Mouse (Mus musculus) G1E (cell line): ENCODE results near the gene Xrcc2. TPM values are rescaled to one million over a fixed set of nuclear protein-coding genes. Genes with fewer than 3 reads are reported as not detected.
A peak's percentile ranks its signal among the peaks of the same experiment; 100 is the strongest.

Experiments used
- ATAC-seq: 2 replicates; pipeline ENCODE4 v1.8.0; 2016; ENCODE audit warnings: mild to moderate bottlenecking; ENCODE audit not compliant: insufficient number of reproducible peaks, poor library complexity, low FRiP score, severe bottlenecking; ENCODE audit errors: extremely low read depth
- DNase-seq: peaks from one replicate; pipeline ENCODE4 v3.0.0; 2012; ENCODE audit warnings: low spot score
- H3K27me3 ChIP-seq: 2 replicates; pipeline ENCODE4 v1.6.1; 2012; ENCODE audit warnings: mild to moderate bottlenecking, low read length, inconsistent platforms; ENCODE audit not compliant: insufficient read depth
- H3K36me3 ChIP-seq: replicated peaks from 2 replicates; pipeline ENCODE3; 2012; ENCODE audit warnings: mild to moderate bottlenecking, inconsistent platforms
- H3K4me1 ChIP-seq: 2 replicates; pipeline ENCODE4 v1.6.1; 2012; ENCODE audit warnings: low read depth, low read length, inconsistent platforms, mixed read lengths; ENCODE audit not compliant: insufficient read depth
- H3K4me3 ChIP-seq: 2 replicates; pipeline ENCODE4 v1.5.1; 2012; ENCODE audit warnings: low read depth, mild to moderate bottlenecking, inconsistent platforms, low read length, moderate library complexity, mixed read lengths
- H3K9me3 ChIP-seq: replicated peaks from 2 replicates; pipeline ENCODE4 v1.6.1; 2012; ENCODE audit warnings: inconsistent platforms
- CTCF ChIP-seq: IDR thresholded peaks from 2 replicates; pipeline ENCODE4 v1.5.1; 2012; ENCODE audit warnings: low read depth, low read length, inconsistent platforms, mixed read lengths
- GATA1 ChIP-seq: IDR thresholded peaks from 2 replicates; pipeline ENCODE4 v1.6.1; 2012; ENCODE audit warnings: borderline replicate concordance, low read length, inconsistent platforms, mixed read lengths
- GATA2 ChIP-seq: IDR thresholded peaks from 2 replicates; pipeline ENCODE4 v1.6.1; 2012; ENCODE audit warnings: low read depth, low read length, inconsistent platforms, borderline replicate concordance
- POLR2AphosphoS5 ChIP-seq: IDR thresholded peaks from 2 replicates; pipeline ENCODE4 v1.6.1; 2012; ENCODE audit warnings: low read depth, low read length, inconsistent platforms; ENCODE audit not compliant: insufficient replicate concordance
- TAL1 ChIP-seq: conservative IDR thresholded peaks from 2 replicates; pipeline ENCODE4 v1.6.1; 2012; ENCODE audit warnings: low read depth, low read length, inconsistent platforms, mixed read lengths
- polyA plus RNA-seq: library from polyadenylated mRNA; stranded (reverse); fragments of >175 nt; gene quantifications from 2 replicates; pipeline ENCODE4 v1.2.3, GENCODE M21; 2012
- total RNA-seq, 2 experiments: library from RNA; stranded (forward) in 1 of 2; stranded (reverse) in 1 of 2; fragments of 200-1000 nt in 1 of 2; fragments of >200 nt in 1 of 2; fragmentation: Nextera tagmentation in 1 of 2; gene quantifications; 2 replicates each; pipeline ENCODE4 v1.2.3; 2014 to 2017

Xrcc2 gene
- total RNA-seq (2014; fragmentation: Nextera tagmentation) (36.2 and 37.0 TPM in 2 replicates), total RNA-seq (2017) (23.6 and 28.6 TPM in 2 replicates), polyA plus RNA-seq (11.3 and 16.1 TPM in 2 replicates)

DNA sequence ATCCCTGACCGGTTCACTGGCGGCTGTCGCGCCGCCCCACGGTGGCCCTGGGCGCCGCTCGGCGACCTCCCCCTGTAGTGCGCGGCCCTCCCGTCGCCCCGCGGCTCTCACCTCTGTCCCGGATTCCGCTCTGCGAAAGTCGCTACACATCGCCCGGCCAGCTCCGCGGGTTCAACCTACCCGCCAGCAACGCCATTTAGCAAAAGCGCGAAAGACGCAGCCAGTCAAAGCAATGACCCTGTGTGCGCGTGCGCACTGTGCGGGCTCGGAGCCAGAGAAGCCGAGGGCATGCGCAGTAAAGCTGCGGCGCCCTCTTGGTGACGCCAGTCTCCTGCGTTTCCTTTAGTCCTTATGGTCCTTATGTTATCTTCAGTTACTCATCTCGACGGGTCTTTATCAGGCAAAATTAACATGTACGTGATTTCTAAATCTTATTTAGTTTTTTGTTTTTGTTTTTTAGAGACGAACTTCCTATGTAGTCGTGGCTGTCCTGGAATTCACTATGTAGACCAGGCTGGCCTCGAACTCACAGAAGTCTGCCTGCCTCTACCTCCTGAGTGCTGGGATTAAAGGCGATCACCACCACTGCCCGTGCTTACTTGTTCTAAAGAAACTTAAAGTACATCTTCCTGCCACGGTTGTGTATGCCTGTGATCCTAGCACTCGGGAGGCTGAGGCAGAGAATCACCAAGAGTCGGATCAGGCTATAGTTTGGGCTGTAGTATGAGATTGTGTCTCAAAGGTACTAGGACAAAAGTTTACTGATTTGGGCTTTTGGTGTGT lies at the start of gene Xrcc2:
Gene Xrcc2, minus strand, starts transcription at position 259 of the 783 bp plus-strand sequence.
- H3K4me1 ChIP-seq: peaks cover 26% of the 10 kb centered on the region
- H3K27me3 ChIP-seq: no peaks in the 10 kb centered on the region
- H3K9me3 ChIP-seq: no peaks in the 10 kb centered on the region
- H3K4me3 ChIP-seq: peak within 1 kb of the TSS; percentile 90
- TF ChIP-seq GATA1: no peak
- no peak for TF ChIP-seq CTCF
- TF ChIP-seq POLR2AphosphoS5: no peak
- no peak for TF ChIP-seq GATA2
- TF ChIP-seq TAL1: no peak
- peak; percentile 81 for DNase-seq
- ATAC-seq: peak; percentile 91
- peaks cover 32% of the 10 kb centered on the region for H3K36me3 ChIP-seq

DNA sequence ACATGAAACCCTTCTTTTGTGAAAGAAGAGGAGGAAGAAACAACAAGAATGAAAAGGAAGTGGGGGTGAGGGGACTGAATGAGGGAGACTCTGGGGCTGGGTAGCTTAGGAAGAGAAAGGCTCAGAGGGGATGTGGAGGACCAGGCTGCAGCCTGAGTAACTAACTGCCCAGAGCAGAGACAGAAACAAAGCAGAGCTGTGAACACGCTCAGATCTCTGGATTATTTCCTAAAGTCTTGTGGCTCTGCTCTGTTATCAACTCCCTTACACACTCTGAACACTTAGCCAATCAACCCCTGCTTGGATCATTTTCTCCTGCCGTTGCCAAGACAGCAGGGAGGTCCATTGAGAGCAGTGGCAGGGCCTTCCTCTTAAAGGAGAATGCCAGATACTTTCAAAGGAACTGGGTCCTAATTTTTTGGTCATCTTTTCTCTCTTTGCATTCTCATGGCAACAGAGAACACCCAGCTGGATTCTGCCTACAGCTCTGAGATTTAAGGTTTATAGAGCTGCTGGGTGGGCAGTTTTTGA lies 48.7 kb upstream of the Xrcc2 start:
- no peak overlapping the region for H3K4me3 ChIP-seq
- DNase-seq: no peak
- no peaks in the 10 kb centered on the region for H3K9me3 ChIP-seq
- TF ChIP-seq GATA2 (no peak), TAL1 (no peak), CTCF (no peak), GATA1 (no peak), POLR2AphosphoS5 (no peak)
- no peaks in the 10 kb centered on the region for H3K36me3 ChIP-seq
- H3K27me3 ChIP-seq: no peaks in the 10 kb centered on the region
- ATAC-seq: no peak
- H3K4me1 ChIP-seq: peaks cover 43% of the 10 kb centered on the region

DNA sequence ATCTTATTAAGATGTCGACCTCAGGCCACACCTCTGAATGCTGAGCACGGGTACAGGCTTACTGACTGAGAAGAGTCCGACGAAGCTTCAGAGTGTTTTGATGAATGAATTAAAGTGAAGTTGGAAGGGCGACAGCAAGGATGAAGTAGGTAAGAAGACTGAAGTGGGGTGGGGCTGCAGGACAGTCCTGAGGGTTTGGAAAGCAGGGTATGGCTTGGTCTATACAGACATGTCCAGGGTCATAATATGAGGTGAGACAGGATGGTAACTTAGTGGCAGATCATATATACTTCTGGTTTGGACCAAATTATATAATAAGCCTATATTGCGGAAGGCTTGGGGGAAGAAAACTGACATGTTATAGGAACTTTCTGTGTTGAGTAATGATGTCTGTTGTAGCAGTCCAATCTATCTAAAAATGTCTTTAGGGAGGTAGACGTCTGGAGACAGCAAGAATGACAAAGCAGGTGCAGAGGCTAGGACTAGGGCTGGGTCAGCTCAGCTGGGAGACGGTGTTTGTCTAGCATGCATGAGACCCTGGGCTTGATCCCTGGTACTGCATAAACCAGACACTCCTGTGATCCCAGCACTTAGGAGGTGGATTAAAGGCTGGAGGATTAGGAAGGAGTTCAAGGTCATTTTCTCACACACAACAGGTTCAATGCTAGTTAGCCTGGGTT lies 48.1 kb upstream of the Xrcc2 start:
- ATAC-seq (no peak), DNase-seq (no peak)
- Histone ChIP-seq H3K36me3 (no peaks in the 10 kb centered on the region), H3K4me1 (peaks cover 43% of the 10 kb centered on the region), H3K4me3 (no peak overlapping the region), H3K27me3 (no peaks in the 10 kb centered on the region), H3K9me3 (no peaks in the 10 kb centered on the region)
- no peak for TF ChIP-seq CTCF
- TF ChIP-seq GATA2: no peak
- no peak for TF ChIP-seq GATA1
- no peak for TF ChIP-seq POLR2AphosphoS5
- TF ChIP-seq TAL1: no peak

DNA sequence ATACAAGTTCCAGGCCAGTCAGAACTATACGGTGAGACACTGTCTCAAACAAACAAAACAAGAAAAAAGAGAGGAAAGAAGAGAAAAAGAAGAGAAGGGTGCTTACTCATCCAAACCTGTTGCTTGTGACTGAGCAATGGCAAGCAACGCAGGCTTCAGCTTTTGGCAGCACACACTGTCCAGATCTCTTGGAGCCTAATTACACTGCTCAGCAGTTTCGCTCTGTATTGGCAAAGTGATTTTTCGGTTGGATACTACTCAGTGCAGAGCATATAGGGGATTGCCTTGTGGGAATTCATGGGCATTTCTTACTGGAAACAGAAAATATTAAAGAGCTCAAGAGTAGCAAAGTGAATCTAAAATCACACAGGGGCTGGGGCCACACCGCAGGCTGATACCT lies 47.2 kb upstream of the Xrcc2 start:
- no peak for ATAC-seq
- Histone ChIP-seq H3K4me3 (no peak overlapping the region), H3K4me1 (peaks cover 48% of the 10 kb centered on the region), H3K36me3 (no peaks in the 10 kb centered on the region), H3K9me3 (no peaks in the 10 kb centered on the region), H3K27me3 (no peaks in the 10 kb centered on the region)
- no peak for DNase-seq
- no peak for TF ChIP-seq GATA2
- TF ChIP-seq GATA1: no peak
- TF ChIP-seq CTCF: no peak
- TF ChIP-seq TAL1: no peak

DNA sequence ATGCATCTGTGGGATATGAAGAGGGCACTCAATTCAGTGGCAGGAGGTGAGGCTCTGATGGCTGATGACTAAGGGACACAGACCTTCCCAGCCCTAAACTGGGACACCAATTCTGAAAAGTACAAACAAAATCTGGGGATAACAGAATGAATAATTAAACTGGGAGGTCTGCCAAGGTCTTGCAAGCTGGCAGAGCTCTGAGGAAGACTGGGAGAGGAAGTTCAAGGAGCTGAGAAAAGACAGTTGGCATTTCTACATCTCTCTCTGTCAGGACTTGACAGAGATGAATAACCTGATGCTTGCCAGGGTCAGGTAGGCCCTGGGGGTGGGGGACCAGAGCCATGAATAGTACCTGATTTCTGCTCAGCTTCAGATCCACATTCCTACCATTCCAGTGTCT lies 45.9 kb upstream of the Xrcc2 start:
- Histone ChIP-seq H3K9me3 (no peaks in the 10 kb centered on the region), H3K4me3 (no peak overlapping the region), H3K36me3 (no peaks in the 10 kb centered on the region), H3K27me3 (no peaks in the 10 kb centered on the region), H3K4me1 (peaks cover 59% of the 10 kb centered on the region)
- ATAC-seq: no peak
- TF ChIP-seq CTCF (no peak), TAL1 (no peak), POLR2AphosphoS5 (no peak), GATA1 (no peak), GATA2 (no peak)
- no peak for DNase-seq

DNA sequence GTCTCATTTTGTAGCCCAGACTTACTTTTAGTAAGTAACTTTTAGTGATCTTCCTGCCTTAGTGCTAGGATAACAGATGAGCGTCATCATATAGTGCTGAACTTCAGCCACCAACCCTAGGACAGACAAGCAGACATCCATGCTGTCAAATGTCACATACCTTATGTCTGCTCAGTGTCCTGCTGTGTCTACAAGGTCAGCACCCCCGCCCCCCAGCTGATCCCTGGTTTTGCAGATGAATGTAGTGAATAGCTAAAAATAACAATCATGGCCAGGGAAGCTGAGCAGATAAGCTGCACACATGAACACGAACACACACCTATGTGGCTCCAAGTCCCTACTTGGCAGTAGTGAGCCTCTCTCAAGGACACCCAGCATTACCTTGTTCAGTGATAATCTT lies 43.0 kb upstream of the Xrcc2 start:
- H3K27me3 ChIP-seq: no peaks in the 10 kb centered on the region
- DNase-seq (no peak), ATAC-seq (no peak)
- no peak for TF ChIP-seq CTCF
- H3K4me3 ChIP-seq: no peak overlapping the region
- H3K36me3 ChIP-seq: no peaks in the 10 kb centered on the region
- H3K9me3 ChIP-seq: no peaks in the 10 kb centered on the region; the same call in 1 of the 2 replicates
- H3K4me1 ChIP-seq: peaks cover 71% of the 10 kb centered on the region
